Mouse (Mus musculus) embryonic facial prominence, embryonic 13.5 days (tissue): ENCODE data around the gene Irs3. TPM values are rescaled to one million over a fixed set of nuclear protein-coding genes. Genes with fewer than 3 reads are reported as not detected.
"Not testable (repeated sequence)": the region's sequence is repeated elsewhere in the genome, so short reads cannot be mapped to it uniquely, and the experiment has no call there.

Experiments used
- ATAC-seq: fragments of 200-750 bp; cut with Nextera tagmentation; 2 replicates; pipeline ENCODE4 v1.8.0; 2017; ENCODE audit warnings: low read depth; ENCODE audit not compliant: insufficient number of reproducible peaks, insufficient read depth, low FRiP score, low TSS enrichment
- H3K27ac ChIP-seq: fragments of 300-500 bp; sonication (generic); 2 replicates; pipeline ENCODE4 v1.5.1; 2015; ENCODE audit warnings: moderate library complexity, mild to moderate bottlenecking, inconsistent platforms
- H3K27me3 ChIP-seq: fragments of 300-500 bp; sonication (generic); 2 replicates; pipeline ENCODE4 v1.6.1; 2015; ENCODE audit warnings: mild to moderate bottlenecking, inconsistent platforms
- H3K36me3 ChIP-seq: fragments of 300-500 bp; sonication (generic); 2 replicates; pipeline ENCODE4 v1.6.1; 2015; ENCODE audit warnings: mild to moderate bottlenecking, inconsistent platforms
- H3K4me1 ChIP-seq: fragments of 300-500 bp; sonication (generic); 2 replicates; pipeline ENCODE4 v1.6.1; 2015; ENCODE audit warnings: inconsistent platforms
- H3K4me2 ChIP-seq: fragments of 300-500 bp; sonication (generic); 2 replicates; pipeline ENCODE4 v1.6.1; 2015; ENCODE audit warnings: moderate library complexity, mild to moderate bottlenecking, inconsistent platforms
- H3K4me3 ChIP-seq: fragments of 300-500 bp; sonication (generic); 2 replicates; pipeline ENCODE4 v1.5.1; 2015; ENCODE audit warnings: mild to moderate bottlenecking, inconsistent platforms
- H3K9ac ChIP-seq: fragments of 300-500 bp; sonication (generic); 2 replicates; pipeline ENCODE4 v1.6.1; 2015; ENCODE audit warnings: mild to moderate bottlenecking, inconsistent platforms
- H3K9me3 ChIP-seq: fragments of 300-500 bp; sonication (generic); 2 replicates; pipeline ENCODE4 v1.6.1; 2016; ENCODE audit warnings: inconsistent platforms
- WGBS: fragments of 180-500 bp; shearing (Covaris S2); methylation state at CpG from one replicate; pipeline ENCODE4 v1.1.7; 2015; ENCODE audit warnings: mixed read lengths; 5-methylcytosine and 5-hydroxymethylcytosine counted together
- polyA plus RNA-seq: library from polyadenylated mRNA; unstranded; fragments of >200 nt; fragmentation: Nextera tagmentation; extraction: Ambion mirVana; gene quantifications from 2 replicates; pipeline ENCODE4 v1.2.1, GENCODE M21; 2015

Gene Irs3
- polyA plus RNA-seq, 1 experiment from 2014 or later = 0.32 TPM

DNA sequence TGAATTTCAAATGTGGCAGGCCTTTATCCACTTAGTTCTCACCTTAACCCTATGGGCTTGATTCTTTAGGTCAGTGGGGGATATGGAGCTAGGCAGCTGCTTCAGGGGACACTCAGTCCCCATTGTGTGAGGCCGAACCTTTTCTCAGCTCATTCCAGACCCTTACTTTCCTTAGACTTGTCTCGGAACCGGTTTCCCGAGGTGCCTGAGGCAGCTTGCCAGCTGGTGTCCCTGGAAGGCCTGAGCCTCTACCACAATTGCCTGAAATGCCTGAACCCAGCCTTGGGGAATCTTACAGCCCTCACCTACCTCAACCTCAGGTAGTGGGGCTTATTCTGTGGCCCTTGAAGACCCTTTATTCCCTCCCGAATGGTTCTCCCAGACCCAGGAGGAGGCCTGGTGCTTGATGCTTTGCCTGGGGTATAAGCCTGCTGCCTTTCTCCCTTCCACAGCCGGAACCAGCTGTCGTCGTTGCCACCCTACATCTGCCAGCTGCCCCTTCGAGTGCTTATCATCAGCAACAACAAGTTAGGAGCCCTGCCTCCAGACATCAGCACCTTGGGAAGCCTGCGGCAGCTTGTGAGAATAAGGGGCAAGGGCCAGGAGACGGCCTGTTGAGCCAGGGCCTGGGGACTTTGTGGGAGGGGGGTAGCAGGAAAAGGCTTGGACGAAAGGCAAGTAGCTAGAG, 12.0 kb downstream of the Irs3 start:
- no peak overlapping the region; the same call in 1 of the 2 replicates for H3K27ac ChIP-seq
- H3K27me3 ChIP-seq = no peaks in the 10 kb centered on the region
- H3K4me1 ChIP-seq = peaks cover 39% of the 10 kb centered on the region
- no peak for ATAC-seq
- no peaks in the 10 kb centered on the region for H3K9me3 ChIP-seq
- H3K9ac ChIP-seq = 0 out of 2 replicates have a peak overlapping the region, but pooled peaks have one; percentile 27
- peaks cover 54% of the 10 kb centered on the region for H3K36me3 ChIP-seq
- H3K4me2 ChIP-seq = no peak overlapping the region
- 69% methylated on average over 12 of the region's 12 CpGs for WGBS
- no peak overlapping the region for H3K4me3 ChIP-seq

DNA sequence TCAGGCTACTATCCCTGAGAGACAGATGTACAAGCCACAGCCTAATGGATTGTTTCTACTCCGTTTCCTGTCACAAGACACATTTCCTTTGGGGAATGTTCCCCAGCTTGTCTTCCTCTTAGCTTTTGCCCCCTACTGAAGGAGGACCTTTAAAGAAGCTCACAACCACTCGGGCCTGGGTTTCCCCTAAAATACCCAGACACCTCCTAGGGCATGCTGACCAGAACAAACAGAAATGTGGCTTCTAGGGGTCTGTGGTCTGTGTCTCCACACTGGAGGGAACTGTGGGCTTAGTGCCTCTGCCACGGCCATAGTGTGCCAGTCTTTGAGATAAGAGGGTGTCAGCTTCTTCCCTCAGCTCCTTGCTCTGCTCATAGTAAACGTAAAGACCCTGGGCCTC, 13.9 kb downstream of the Irs3 start:
- Histone ChIP-seq H3K4me3 (peak overlapping the region; percentile 94), H3K9me3 (no peaks in the 10 kb centered on the region), H3K9ac (peak overlapping the region; percentile 90), H3K27ac (peak overlapping the region; percentile 90), H3K27me3 (no peaks in the 10 kb centered on the region), H3K4me2 (peak overlapping the region; percentile 89), H3K36me3 (peaks cover 35% of the 10 kb centered on the region), H3K4me1 (peaks cover 50% of the 10 kb centered on the region)
- 64% methylated on average over 4 of the region's 4 CpGs for WGBS
- no peak for ATAC-seq

- Histone ChIP-seq H3K36me3 (peaks cover 30% of the 10 kb centered on the region), H3K4me1 (peaks cover 50% of the 10 kb centered on the region), H3K9me3 (no peaks in the 10 kb centered on the region), H3K4me3 (peak overlapping the region; percentile 94), H3K27me3 (no peaks in the 10 kb centered on the region), H3K4me2 (peak overlapping the region; percentile 89), H3K27ac (peak overlapping the region; percentile 90), H3K9ac (peak overlapping the region; percentile 90)
- no peak for ATAC-seq
- WGBS = 64% methylated on average over 9 of the region's 9 CpGs
Observed at GRCm38 (mm10) chr5:137631171-137631570, 14.3 kb downstream of the Irs3 start.

DNA sequence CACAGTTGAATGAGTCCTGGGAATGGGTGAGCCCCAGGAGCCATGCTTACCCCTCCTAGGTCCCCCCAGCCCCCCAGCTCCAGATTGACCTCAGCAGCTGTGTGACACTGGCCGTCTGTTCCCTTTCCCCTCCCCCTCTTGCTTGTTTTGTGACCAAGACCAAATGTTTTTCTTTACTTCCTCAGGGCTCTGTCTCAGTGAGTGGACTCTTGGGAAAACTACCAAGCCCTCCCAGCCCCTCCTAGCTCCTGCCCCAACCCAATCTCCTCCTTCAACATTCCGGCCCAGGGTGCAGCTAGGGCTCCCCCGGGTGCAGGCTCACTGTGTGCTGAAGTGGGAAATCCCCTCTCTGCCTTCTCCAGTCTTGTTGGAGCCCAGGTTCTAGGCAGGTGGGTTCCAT, 14.9 kb downstream of the Irs3 start:
- H3K4me1 ChIP-seq = peaks cover 50% of the 10 kb centered on the region
- H3K9ac ChIP-seq = peak overlapping the region; percentile 90
- peaks cover 25% of the 10 kb centered on the region for H3K36me3 ChIP-seq
- no peaks in the 10 kb centered on the region for H3K27me3 ChIP-seq
- peak overlapping the region; percentile 94 for H3K4me3 ChIP-seq
- no peak for ATAC-seq
- WGBS = 28% methylated on average over 3 of the region's 3 CpGs
- peak overlapping the region; percentile 89 for H3K4me2 ChIP-seq
- no peaks in the 10 kb centered on the region for H3K9me3 ChIP-seq
- peak overlapping the region; percentile 90 for H3K27ac ChIP-seq

GRCm38 (mm10) chr5:137629906-137630545, 15.5 kb downstream of the Irs3 start:
- H3K9me3 ChIP-seq = no peaks in the 10 kb centered on the region
- peaks cover 50% of the 10 kb centered on the region for H3K4me1 ChIP-seq
- no peaks in the 10 kb centered on the region for H3K27me3 ChIP-seq
- H3K36me3 ChIP-seq = peaks cover 19% of the 10 kb centered on the region
- 18% methylated on average over 6 of the region's 6 CpGs for WGBS
- H3K4me2 ChIP-seq = peak overlapping the region; percentile 89
- peak overlapping the region; percentile 90 for H3K27ac ChIP-seq
- ATAC-seq = no peak
- peak overlapping the region; percentile 94 for H3K4me3 ChIP-seq
- H3K9ac ChIP-seq = peak overlapping the region; percentile 90

- Histone ChIP-seq H3K9ac (peak overlapping the region; percentile 90), H3K4me2 (peak overlapping the region; percentile 89), H3K27me3 (no peaks in the 10 kb centered on the region), H3K4me3 (peak overlapping the region; percentile 94), H3K9me3 (no peaks in the 10 kb centered on the region), H3K27ac (peak overlapping the region; percentile 90), H3K36me3 (peaks cover 16% of the 10 kb centered on the region), H3K4me1 (peaks cover 50% of the 10 kb centered on the region)
- under 1% methylated on average over 23 of the region's 23 CpGs for WGBS
- ATAC-seq = no peak
Observed at GRCm38 (mm10) chr5:137629306-137629721, 16.2 kb downstream of the Irs3 start.

- Histone ChIP-seq H3K9ac (peak within 1 kb of the TSS; percentile 90), H3K9me3 (no peaks in the 10 kb centered on the region), H3K4me3 (peak within 1 kb of the TSS; percentile 94), H3K36me3 (peaks cover 10% of the 10 kb centered on the region), H3K4me1 (peaks cover 47% of the 10 kb centered on the region), H3K27me3 (no peaks in the 10 kb centered on the region), H3K27ac (peak within 1 kb of the TSS; percentile 90), H3K4me2 (peak within 1 kb of the TSS; percentile 89)
- ATAC-seq = peak; percentile 97
- WGBS = under 1% methylated on average over 46 of the region's 46 CpGs
Observed at GRCm38 (mm10) chr5:137628498-137629305, 16.8 kb downstream of the Irs3 start, which contains the start of the genes Fbxo24, Lrch4 and Gm20605. Fbxo24 (minus strand) TSS chr5:137629002. Lrch4 (plus strand) TSS chr5:137629121. Gm20605 (plus strand) TSS chr5:137629175.

- ATAC-seq = no peak
- H3K4me1 ChIP-seq = peaks cover 42% of the 10 kb centered on the region
Observed at GRCm38 (mm10) chr5:137627991-137628390, 17.5 kb downstream of the Irs3 start.

GRCm38 (mm10) chr5:137623937-137624530, 21.5 kb downstream of the Irs3 start:
- no peak overlapping the region for H3K4me3 ChIP-seq
- 82% methylated on average over 11 of the region's 11 CpGs for WGBS
- H3K9me3 ChIP-seq = no peaks in the 10 kb centered on the region
- no peaks in the 10 kb centered on the region for H3K27me3 ChIP-seq
- no peak overlapping the region for H3K27ac ChIP-seq
- no peak for ATAC-seq
- H3K4me2 ChIP-seq = no peak overlapping the region
- H3K4me1 ChIP-seq = peaks cover 10% of the 10 kb centered on the region; the same call in 1 of the 2 replicates
- H3K9ac ChIP-seq = no peak overlapping the region
- H3K36me3 ChIP-seq = no peaks in the 10 kb centered on the region

More at GRCm38 (mm10) chr5:137627991-137628390, 17.5 kb downstream of the Irs3 start:
- 3% methylated on average over 9 of the region's 9 CpGs for WGBS
- peaks cover 7% of the 10 kb centered on the region; the same call in 1 of the 2 replicates for H3K36me3 ChIP-seq
- peak overlapping the region; percentile 72 for H3K9ac ChIP-seq
- peak overlapping the region; percentile 73 for H3K4me2 ChIP-seq
- H3K4me3 ChIP-seq = peak overlapping the region; percentile 94
- peak overlapping the region; percentile 89 for H3K27ac ChIP-seq
- no peaks in the 10 kb centered on the region for H3K27me3 ChIP-seq
- no peaks in the 10 kb centered on the region for H3K9me3 ChIP-seq

DNA sequence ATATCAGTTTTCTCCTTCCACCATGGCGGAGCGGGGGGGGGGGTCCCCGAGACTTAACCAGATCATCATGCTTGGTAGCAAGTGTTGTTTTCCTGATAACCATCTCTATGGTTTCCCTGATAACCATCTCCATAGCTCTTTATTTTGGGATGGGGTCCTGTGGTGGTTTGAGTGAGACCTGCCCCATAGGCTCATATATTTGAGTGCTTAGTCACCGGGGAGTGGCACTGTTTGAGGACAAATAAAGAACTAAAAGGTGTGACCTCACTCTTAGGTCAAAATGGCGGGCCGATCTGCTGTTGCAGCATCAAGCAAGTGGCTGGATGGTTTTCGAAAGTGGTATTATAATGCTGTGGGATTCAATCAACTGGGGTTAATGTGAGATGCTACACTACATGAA, 30.2 kb downstream of the Irs3 start:
- H3K4me3 ChIP-seq = no peak overlapping the region
- no peak overlapping the region for H3K9ac ChIP-seq
- H3K4me1 ChIP-seq = peaks cover 35% of the 10 kb centered on the region
- WGBS = 85% methylated on average over 7 of the region's 7 CpGs
- no peaks in the 10 kb centered on the region for H3K27me3 ChIP-seq
- H3K27ac ChIP-seq = no peak overlapping the region
- no peak overlapping the region for H3K4me2 ChIP-seq
- no peak for ATAC-seq
- no peaks in the 10 kb centered on the region for H3K36me3 ChIP-seq
- H3K9me3 ChIP-seq = no peaks in the 10 kb centered on the region

- H3K27ac ChIP-seq, H3K36me3 ChIP-seq, H3K9me3 ChIP-seq, H3K4me3 ChIP-seq, ATAC-seq, H3K27me3 ChIP-seq, H3K4me2 ChIP-seq, H3K9ac ChIP-seq: not testable (repeated sequence)
- H3K4me1 ChIP-seq = peaks cover 39% of the 10 kb centered on the region
- 85% methylated on average over 2 of the region's 2 CpGs for WGBS
Observed at GRCm38 (mm10) chr5:137614921-137615320, 30.6 kb downstream of the Irs3 start.
